Mouse (Mus musculus): Measurements from ENCODE around the gene Cxcr2. TPM values are rescaled to one million over a fixed set of nuclear protein-coding genes. Genes with fewer than 3 reads are reported as not detected.

Gene Cxcr2
- polyA plus RNA-seq, 2 experiments: 0.13 TPM; not detected in 1

- Histone ChIP-seq H3K9ac (ENCODE audit: low read depth, low read length, severe bottlenecking) (no peak overlapping the region), H3K27ac (replicated peaks; ENCODE audit: low read depth, low read length) (no peak overlapping the region), H3K4me2 (replicated peaks; ENCODE audit: low read depth, low read length, severe bottlenecking) (no peak overlapping the region), H3K4me1 (ENCODE audit: control insufficient read depth, insufficient read depth, low read length) (no peaks in the 10 kb centered on the region), H3K9me3 (ENCODE audit: control insufficient read depth, low read length) (no peaks in the 10 kb centered on the region), H3K36me3 (ENCODE audit: control insufficient read depth, insufficient read depth, low read length) (no peaks in the 10 kb centered on the region), H3K27me3 (ENCODE audit: control insufficient read depth, insufficient read depth, low read length) (no peaks in the 10 kb centered on the region), H3K4me3 (replicated peaks; ENCODE audit: low read length) (no peak overlapping the region)
- 78% methylated on average over 8 of the region's 8 CpGs for WGBS
- no peak for DNase-seq (ENCODE audit: low spot score)
- no peak for ATAC-seq (ENCODE audit: low FRiP score, low read depth)
- TF ChIP-seq POLR2A (IDR thresholded peaks at IDR 0.05; ENCODE audit: borderline replicate concordance, extremely low read depth, insufficient read depth, insufficient read length): no peak
Observed at GRCm38 (mm10) chr1:74141781-74142180, 12.0 kb upstream of the Cxcr2 start.

- H3K4me1 ChIP-seq (ENCODE audit: control insufficient read depth, insufficient read depth, low read length): no peaks in the 10 kb centered on the region
- no peaks in the 10 kb centered on the region for H3K9me3 ChIP-seq (ENCODE audit: control insufficient read depth, low read length)
- no peak overlapping the region for H3K27ac ChIP-seq (replicated peaks; ENCODE audit: low read depth, low read length)
- H3K4me2 ChIP-seq (replicated peaks; ENCODE audit: low read depth, low read length, severe bottlenecking): no peak overlapping the region
- H3K27me3 ChIP-seq (ENCODE audit: control insufficient read depth, insufficient read depth, low read length): no peaks in the 10 kb centered on the region
- 82% methylated on average over 6 of the region's 6 CpGs for WGBS
- TF ChIP-seq POLR2A (IDR thresholded peaks at IDR 0.05; ENCODE audit: borderline replicate concordance, extremely low read depth, insufficient read depth, insufficient read length): no peak
- DNase-seq (ENCODE audit: low spot score): no peak
- no peak for ATAC-seq (ENCODE audit: low FRiP score, low read depth)
- H3K4me3 ChIP-seq (replicated peaks; ENCODE audit: low read length): no peak overlapping the region
- H3K36me3 ChIP-seq (ENCODE audit: control insufficient read depth, insufficient read depth, low read length): no peaks in the 10 kb centered on the region
- H3K9ac ChIP-seq (ENCODE audit: low read depth, low read length, severe bottlenecking): no peak overlapping the region
Observed at GRCm38 (mm10) chr1:74149106-74149885, 4.5 kb upstream of the Cxcr2 start.

GRCm38 (mm10) chr1:74150101-74150500 is 3.7 kb upstream of the Cxcr2 start:
- ATAC-seq (ENCODE audit: low FRiP score, low read depth) (no peak), DNase-seq (ENCODE audit: low spot score) (no peak)
- Histone ChIP-seq H3K4me2 (replicated peaks; ENCODE audit: low read depth, low read length, severe bottlenecking) (no peak overlapping the region), H3K4me3 (replicated peaks; ENCODE audit: low read length) (no peak overlapping the region), H3K27ac (replicated peaks; ENCODE audit: low read depth, low read length) (no peak overlapping the region), H3K9ac (ENCODE audit: low read depth, low read length, severe bottlenecking) (no peak overlapping the region), H3K36me3 (ENCODE audit: control insufficient read depth, insufficient read depth, low read length) (no peaks in the 10 kb centered on the region), H3K9me3 (ENCODE audit: control insufficient read depth, low read length) (no peaks in the 10 kb centered on the region), H3K27me3 (ENCODE audit: control insufficient read depth, insufficient read depth, low read length) (no peaks in the 10 kb centered on the region), H3K4me1 (ENCODE audit: control insufficient read depth, insufficient read depth, low read length) (no peaks in the 10 kb centered on the region)
- WGBS: 82% methylated on average over 3 of the region's 3 CpGs
- no peak for TF ChIP-seq POLR2A (IDR thresholded peaks at IDR 0.05; ENCODE audit: borderline replicate concordance, extremely low read depth, insufficient read depth, insufficient read length)

- TF ChIP-seq POLR2A (IDR thresholded peaks at IDR 0.05; ENCODE audit: borderline replicate concordance, extremely low read depth, insufficient read depth, insufficient read length): no peak
Observed at GRCm38 (mm10) chr1:74151091-74151490, 2.7 kb upstream of the Cxcr2 start.

GRCm38 (mm10) chr1:74155435-74156012 is 1.7 kb downstream of the Cxcr2 start:
- H3K4me2 ChIP-seq (replicated peaks; ENCODE audit: low read depth, low read length, severe bottlenecking): no peak overlapping the region
- H3K9ac ChIP-seq (ENCODE audit: low read depth, low read length, severe bottlenecking): no peak overlapping the region
- WGBS: 88% methylated on average over 6 of the region's 6 CpGs
- TF ChIP-seq POLR2A (IDR thresholded peaks at IDR 0.05; ENCODE audit: borderline replicate concordance, extremely low read depth, insufficient read depth, insufficient read length): no peak
- no peak overlapping the region for H3K4me3 ChIP-seq (replicated peaks; ENCODE audit: low read length)
- ATAC-seq (ENCODE audit: low FRiP score, low read depth) (no peak), DNase-seq (ENCODE audit: low spot score) (no peak)
- H3K36me3 ChIP-seq (ENCODE audit: control insufficient read depth, insufficient read depth, low read length): no peaks in the 10 kb centered on the region
- H3K4me1 ChIP-seq (ENCODE audit: control insufficient read depth, insufficient read depth, low read length): no peaks in the 10 kb centered on the region
- H3K27ac ChIP-seq (replicated peaks; ENCODE audit: low read depth, low read length): no peak overlapping the region
- H3K9me3 ChIP-seq (ENCODE audit: control insufficient read depth, low read length): no peaks in the 10 kb centered on the region
- no peaks in the 10 kb centered on the region for H3K27me3 ChIP-seq (ENCODE audit: control insufficient read depth, insufficient read depth, low read length)

More at GRCm38 (mm10) chr1:74151091-74151490, 2.7 kb upstream of the Cxcr2 start:
- ATAC-seq (ENCODE audit: low FRiP score, low read depth) (no peak), DNase-seq (ENCODE audit: low spot score) (no peak)
- 72% methylated on average over 3 of the region's 3 CpGs for WGBS
- H3K27ac ChIP-seq (replicated peaks; ENCODE audit: low read depth, low read length): no peak overlapping the region
- no peaks in the 10 kb centered on the region for H3K4me1 ChIP-seq (ENCODE audit: control insufficient read depth, insufficient read depth, low read length)
- no peak overlapping the region for H3K4me2 ChIP-seq (replicated peaks; ENCODE audit: low read depth, low read length, severe bottlenecking)
- no peaks in the 10 kb centered on the region for H3K36me3 ChIP-seq (ENCODE audit: control insufficient read depth, insufficient read depth, low read length)
- H3K9me3 ChIP-seq (ENCODE audit: control insufficient read depth, low read length): no peaks in the 10 kb centered on the region
- H3K27me3 ChIP-seq (ENCODE audit: control insufficient read depth, insufficient read depth, low read length): no peaks in the 10 kb centered on the region
- H3K9ac ChIP-seq (ENCODE audit: low read depth, low read length, severe bottlenecking): no peak overlapping the region
- no peak overlapping the region for H3K4me3 ChIP-seq (replicated peaks; ENCODE audit: low read length)
